Mouse (Mus musculus) embryonic stem cell, embryonic (primary cell): ENCODE data around the gene Ttyh1.

Experiments used
- CTCF ChIA-PET, 4 experiments: fragments of 300-600 bp in 2 of 4; fragments of 350-600 bp in 2 of 4; sonication (Branson Sonifier 250); formaldehyde crosslinking; loops; one replicate each; lab custom pipeline; 2022; ENCODE audit warnings: inconsistent platforms in 2 of 4; lab: Charles Lee
- POLR2A ChIA-PET, 4 experiments: fragments of 300-600 bp in 2 of 4; fragments of 350-600 bp in 2 of 4; sonication (Branson Sonifier 250); formaldehyde crosslinking; loops; one replicate each; lab custom pipeline; 2022; ENCODE audit warnings: antibody characterized with exemption in 4 of 4, inconsistent platforms in 1 of 4; lab: Charles Lee

Gene Ttyh1

DNA sequence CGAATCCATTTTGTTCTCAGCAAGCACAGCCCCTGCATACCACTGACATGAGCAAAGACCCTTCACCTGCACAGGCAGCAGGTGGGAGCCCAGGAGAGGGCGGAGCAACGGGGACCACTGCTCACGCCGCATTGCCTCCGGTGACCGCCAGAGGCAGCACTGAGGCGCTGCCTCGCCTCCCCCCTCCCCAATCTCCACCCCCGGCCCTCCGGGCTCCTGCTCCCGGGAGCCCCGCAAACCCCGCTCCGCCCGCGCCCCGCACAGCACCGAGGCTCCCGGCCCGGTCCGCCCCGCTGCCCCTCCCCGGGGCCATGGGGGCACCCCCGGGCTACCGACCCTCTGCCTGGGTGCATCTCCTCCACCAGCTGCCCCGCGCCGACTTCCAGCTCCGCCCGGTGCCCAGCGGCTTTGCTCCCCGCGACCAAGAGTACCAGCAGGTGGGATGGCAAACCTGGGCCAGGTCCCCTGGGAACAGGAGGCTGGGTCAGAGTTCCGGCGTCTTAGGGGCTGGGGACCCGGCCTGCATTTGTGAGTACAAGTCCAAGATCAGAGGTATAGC is at the start of gene Ttyh1:
Gene Ttyh1 (plus strand): TSS at position 65 of the 559 bp plus-strand sequence.
- CTCF ChIA-PET: interaction anchor here in 3 of 4 experiments (0.6 to 2.1 kb wide), 11 partner anchors 12 to 1215 kb away, joined by 3 to 10 read pairs (median 3); partner anchors contain the start of genes Leng8 (in 1 of the 3), Leng9 (in 1 of the 3) and Rpl28 (in 1 of the 3)
- POLR2A ChIA-PET: interaction anchor here in 3 of 4 experiments (0.6 to 9.6 kb wide), 8 partner anchors 9 to 635 kb away, joined by 3 to 273 read pairs (median 5); partner anchors contain the start of genes Leng9 (in 2 of the 3), Leng8 (in 1 of the 3), Mboat7 (in 1 of the 3) and Tsen34 (in 1 of the 3)

DNA sequence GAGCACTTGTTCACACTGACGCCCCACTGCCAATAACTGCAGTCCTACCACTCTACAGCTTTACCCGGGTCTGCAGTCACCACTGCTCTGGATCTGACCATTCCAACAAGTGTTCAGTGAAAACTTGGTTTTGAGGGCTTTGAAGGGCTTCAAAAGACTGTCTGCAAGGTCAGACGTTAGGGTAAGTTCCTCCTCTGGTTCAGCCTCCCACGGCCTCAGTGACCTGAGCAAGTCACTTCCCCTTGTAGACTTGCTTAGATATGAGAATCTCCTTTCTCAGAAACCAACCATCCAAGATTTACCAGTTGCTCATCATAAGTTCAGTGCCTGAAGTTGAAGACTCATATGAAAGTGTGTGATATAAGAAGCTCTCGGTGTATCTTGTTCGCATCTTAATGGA is 48.1 kb upstream of the Ttyh1 start:
- ChIA-PET CTCF (no interaction called here), POLR2A (interaction anchor here in 1 of 4 experiments (0.9 kb wide), 1 partner anchor 362 kb away, joined by 3 read pairs; no protein-coding TSS in a partner anchor)

DNA sequence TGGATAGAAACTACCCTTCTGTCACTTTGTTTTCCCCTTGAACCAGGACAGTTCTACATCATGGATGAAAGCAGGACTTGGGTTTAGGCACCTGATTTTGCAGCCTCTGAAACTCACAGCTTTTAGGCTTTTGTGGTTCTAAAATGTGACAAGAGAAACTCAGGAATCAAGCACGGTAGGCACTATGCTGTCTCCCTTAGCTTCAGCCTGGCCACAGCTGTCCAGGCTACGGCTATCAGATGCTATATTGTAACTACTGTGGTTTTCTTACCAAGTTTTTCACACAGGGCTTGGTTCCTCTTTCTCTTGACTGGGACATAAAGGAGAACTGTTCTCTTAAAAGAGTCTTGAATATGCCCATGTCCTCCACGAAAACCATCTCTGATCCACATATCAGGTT is 46.1 kb upstream of the Ttyh1 start:
- POLR2A ChIA-PET: no interaction called here
- CTCF ChIA-PET: no interaction called here

DNA sequence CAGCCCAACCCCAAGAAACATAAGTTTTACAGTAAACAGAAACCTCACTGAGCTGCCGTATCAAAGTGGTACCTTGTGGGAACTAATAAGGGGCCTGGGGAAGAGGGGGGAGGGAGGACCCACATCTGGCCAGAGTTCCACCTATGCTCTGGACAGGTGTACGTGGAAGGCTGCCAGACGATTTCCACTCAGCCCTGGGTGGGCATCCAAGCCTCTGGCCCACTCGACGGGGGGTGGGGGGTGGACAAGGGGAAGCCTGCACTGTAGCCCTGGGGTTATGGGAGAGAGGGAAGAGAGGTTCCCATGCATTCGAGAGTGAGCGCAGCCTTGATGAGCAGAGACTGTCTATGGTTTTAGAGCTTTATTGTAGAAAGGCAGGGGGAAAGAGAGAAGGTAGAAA is 39.7 kb upstream of the Ttyh1 start:
- ChIA-PET POLR2A (interaction anchor here in 2 of 4 experiments (1.1 to 1.9 kb wide), 2 partner anchors 386 to 713 kb away, joined by 3 to 4 read pairs; partner anchors contain the start of genes Mboat7 (in 1 of the 2) and Rpl28 (in 1 of the 2)), CTCF (no interaction called here)

DNA sequence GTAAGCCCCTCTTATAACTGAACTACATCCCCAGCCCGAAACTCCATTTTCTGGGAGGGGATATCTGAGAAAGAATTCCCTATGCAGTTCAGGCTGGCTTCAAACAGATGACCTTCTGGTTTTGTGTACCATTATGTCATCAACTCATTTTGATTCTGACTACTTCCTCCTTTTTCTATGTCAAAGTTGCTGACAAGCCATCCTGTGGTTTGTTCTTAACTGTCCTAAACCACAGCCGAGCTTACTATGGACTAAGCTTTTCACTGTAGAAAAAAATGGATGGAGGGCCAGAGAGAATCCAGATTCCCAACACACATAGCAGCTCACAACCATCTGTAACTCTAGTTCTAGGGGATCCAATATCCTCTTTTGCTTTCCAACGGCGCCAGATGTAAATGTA is 38.7 kb upstream of the Ttyh1 start:
- CTCF ChIA-PET: no interaction called here
- POLR2A ChIA-PET: interaction anchor here in 2 of 4 experiments (1.1 to 1.9 kb wide), 3 partner anchors 11 to 712 kb away, joined by 3 to 4 read pairs (median 3); partner anchors contain the start of genes Mboat7 (in 1 of the 2) and Rpl28 (in 1 of the 2)

DNA sequence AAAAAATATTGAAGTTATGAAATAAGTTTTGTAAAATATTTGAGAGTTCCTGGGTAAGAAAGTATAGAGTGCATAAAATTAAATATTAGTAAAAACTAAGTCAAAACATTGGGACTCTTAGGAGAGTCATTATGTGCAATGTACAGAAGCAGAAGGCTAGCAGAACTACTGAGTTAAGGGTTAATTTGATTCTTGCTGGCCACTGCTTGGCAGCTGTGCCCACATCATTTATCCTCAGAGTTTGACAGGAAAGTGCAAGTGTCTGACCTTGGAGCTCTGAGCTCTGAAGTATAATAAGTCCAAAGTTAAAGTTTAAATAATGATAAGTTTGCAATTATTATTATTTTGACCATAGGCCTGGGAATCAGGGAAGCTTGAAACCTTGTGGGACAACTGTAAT is 37.5 kb upstream of the Ttyh1 start:
- ChIA-PET CTCF (no interaction called here), POLR2A (no interaction called here)

DNA sequence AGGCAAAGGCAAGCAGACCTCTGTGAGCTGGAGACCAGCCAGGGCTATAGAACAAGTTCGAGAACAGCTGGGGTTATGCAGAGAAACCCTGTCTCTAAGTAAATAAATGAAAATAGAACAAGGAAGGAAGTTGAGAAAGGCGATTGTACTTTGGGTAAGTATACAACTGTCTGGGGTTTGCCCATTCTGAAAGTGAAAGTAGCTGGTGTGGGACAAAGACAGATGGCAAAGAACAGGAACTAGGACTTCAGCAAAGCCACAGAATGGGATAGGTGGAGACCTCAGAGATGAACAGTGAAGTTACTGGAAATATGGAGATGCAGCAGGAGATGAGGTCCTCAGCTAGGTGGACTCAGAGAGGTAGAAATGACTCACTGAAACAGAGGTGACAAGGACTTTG is 36.4 kb upstream of the Ttyh1 start:
- ChIA-PET POLR2A (interaction anchor here in 1 of 4 experiments (0.5 kb wide), 1 partner anchor 55 kb away, joined by 4 read pairs; no protein-coding TSS in a partner anchor), CTCF (interaction anchor here in 1 of 4 experiments (0.6 kb wide), 1 partner anchor 188 kb away, joined by 3 read pairs; no protein-coding TSS in a partner anchor)

DNA sequence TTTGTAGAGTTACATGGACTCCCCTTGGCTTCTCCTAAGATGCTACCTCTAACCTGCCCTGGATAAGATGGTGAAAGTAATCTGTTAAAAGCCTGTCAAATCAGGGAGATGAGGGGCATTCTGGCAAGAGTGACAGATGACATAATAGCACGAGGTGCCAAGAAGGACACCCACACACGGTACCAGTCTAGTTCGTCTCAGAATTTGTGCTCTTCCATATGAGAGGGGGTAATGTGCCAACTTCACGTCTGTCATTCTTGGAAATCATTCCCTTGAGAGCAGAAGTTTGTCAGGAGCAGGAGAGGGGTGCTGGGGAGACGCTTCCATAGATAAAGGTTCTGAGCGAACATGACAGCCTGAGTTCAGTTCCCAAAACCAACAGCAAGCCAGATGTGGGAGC is 35.0 kb upstream of the Ttyh1 start:
- ChIA-PET POLR2A (no interaction called here), CTCF (interaction anchor here in 1 of 4 experiments (0.6 kb wide), 1 partner anchor 303 kb away, joined by 5 read pairs; no protein-coding TSS in a partner anchor)

DNA sequence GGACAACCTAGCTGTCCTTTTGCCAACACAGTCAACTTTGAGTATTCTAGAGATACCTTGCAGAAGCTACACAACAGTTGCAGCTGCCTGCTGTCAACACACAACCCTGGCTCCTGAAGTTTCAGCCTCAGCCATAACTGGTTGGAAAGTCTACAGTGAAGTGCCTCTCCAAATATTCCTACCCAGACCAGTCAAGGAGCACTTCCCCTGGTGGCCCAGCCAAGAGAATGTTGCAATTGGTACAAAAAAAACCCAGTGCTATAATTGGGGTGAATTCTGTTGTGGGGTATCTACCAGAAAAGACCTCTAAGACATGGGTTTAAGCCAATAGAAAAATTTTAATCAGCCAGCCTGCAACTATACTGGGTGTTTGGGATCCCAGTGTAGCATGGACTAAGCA is 33.6 kb upstream of the Ttyh1 start:
- CTCF ChIA-PET: no interaction called here
- POLR2A ChIA-PET: interaction anchor here in 1 of 4 experiments (0.6 kb wide), 1 partner anchor 410 kb away, joined by 6 read pairs; no protein-coding TSS in a partner anchor

DNA sequence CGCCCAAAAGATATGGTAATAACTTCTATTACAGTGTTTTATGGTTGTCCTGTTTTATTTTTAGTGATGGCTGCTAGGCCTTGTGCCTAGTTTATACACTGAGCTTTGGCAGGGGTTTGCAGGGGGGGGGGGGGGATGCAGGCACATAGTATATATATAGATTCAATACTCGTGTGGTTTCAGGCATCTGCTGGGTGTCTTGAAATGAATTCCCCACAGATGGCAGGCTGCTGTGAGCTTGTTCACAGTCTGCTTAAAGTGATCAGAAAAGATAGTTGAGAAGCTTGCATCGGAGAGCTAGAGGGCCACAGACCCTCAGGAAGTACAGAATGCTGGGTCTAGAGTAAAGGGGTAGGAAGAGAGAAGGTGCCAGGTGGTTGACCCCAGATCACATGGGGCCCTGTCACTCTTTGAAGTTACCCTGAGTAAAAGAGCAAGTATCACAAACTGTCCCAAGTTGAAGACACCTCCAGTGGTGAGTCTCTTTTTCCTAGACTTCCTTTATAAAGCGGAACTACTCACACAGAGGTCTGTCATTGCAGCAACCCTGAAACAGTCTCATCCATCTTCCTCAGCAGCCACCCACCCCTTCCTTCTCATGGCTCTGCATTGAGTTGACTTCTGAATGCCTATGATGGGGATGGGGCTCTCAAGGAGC is 31.8 kb upstream of the Ttyh1 start:
- CTCF ChIA-PET: no interaction called here
- POLR2A ChIA-PET: interaction anchor here in 2 of 4 experiments (0.7 to 1.8 kb wide), 2 partner anchors 33 to 49 kb away, joined by 5 to 6 read pairs; partner anchors contain the start of gene Leng8 (in 1 of the 2)

DNA sequence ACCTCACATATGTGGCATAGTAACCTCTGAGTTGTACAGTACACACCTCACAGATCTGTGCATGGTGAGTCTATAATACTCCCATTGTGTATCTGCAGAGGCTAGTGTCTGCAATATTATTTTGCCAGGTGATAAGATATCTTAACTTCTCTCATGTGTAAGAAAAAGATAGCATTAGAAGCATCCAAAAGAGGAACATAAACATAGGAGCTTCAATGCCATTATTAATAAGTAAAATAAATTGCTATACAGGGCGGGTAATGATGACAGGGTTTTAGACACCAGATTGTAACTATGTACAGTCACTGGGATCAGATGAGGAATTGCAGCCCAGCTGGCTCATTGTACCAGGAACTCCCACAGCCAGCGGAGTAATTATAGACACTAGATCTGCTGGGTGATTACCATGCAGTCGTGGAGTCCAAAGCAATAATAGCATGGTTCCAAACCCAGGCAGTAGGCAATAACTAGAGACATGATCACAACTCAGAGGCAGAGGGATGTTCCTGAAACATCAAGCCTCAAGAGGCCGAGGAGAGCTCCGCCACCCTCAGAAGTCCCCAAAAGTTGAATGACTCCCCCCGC is 31.2 kb upstream of the Ttyh1 start:
- ChIA-PET POLR2A (interaction anchor here in 1 of 4 experiments (1.4 to 1.8 kb wide), 2 partner anchors 13 to 49 kb away, joined by 5 to 6 read pairs; partner anchors contain the start of gene Leng8), CTCF (no interaction called here)

DNA sequence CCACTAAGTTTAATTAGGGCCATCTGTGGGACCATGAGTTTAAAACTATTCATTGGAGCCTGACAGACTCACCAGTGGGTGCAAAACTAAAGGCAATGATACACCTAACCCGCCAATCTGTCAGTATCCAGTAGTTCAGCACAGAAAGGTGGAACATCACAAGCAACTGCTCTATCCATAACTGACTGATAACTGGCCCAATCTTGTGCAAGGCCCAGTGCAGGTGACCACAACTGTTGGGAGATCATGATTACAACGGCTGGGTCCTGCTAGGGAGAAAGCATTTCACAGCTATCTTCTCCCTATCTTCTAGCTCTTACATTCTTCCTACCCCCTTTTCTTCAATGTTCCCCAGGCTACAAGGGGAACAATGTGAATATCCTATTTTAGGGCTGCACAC is 30.5 kb upstream of the Ttyh1 start:
- CTCF ChIA-PET: no interaction called here
- POLR2A ChIA-PET: interaction anchor here in 1 of 4 experiments (1.4 to 1.8 kb wide), 2 partner anchors 13 to 48 kb away, joined by 5 to 6 read pairs; partner anchors contain the start of gene Leng8

DNA sequence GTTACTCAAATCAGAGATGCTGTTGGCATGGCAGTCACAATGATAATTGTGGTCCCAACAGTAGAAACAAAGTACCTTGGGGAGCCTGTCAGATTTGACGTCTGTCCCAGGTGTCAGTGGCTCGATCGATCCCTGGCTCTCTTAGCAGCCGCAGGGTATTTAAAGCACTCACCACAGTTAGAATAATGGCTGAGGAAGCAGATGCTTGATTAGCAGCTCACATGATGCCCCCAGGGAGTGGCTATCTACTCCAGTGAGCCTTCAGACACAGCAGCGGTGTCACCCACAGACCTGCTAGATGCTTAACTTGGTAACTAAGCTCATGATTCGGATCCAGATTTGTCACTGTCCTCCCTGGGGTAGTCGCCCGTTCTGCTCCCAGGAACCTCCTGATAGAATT is 28.0 kb upstream of the Ttyh1 start:
- ChIA-PET POLR2A (interaction anchor here in 2 of 4 experiments (0.8 to 1.6 kb wide), 5 partner anchors 10 to 73 kb away, joined by 3 to 10 read pairs (median 4); partner anchors contain the start of gene Leng8 (in 1 of the 2)), CTCF (interaction anchor here in 2 of 4 experiments (0.6 to 1.2 kb wide), 5 partner anchors 40 to 927 kb away, joined by 3 to 4 read pairs (median 3); no protein-coding TSS in a partner anchor)

DNA sequence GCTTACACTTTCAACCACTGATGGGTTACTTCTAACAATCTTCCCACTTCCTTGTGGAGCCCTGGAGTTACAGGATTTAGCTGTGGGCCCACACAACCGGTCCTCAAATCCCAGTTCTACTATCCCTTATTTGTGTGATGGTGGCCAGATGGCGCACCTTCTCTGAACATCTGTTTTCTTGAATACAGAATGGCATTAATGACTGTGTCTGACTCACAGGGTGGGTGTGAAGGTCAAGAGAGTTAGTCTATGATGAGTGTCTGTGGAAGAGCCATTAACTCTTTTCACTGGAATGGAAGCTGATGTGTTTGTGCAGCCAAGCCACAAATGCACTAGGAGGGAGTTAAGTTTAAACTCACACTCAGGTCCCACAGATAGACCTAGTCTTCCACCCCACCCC is 20.9 kb upstream of the Ttyh1 start:
- ChIA-PET CTCF (interaction anchor here in 1 of 4 experiments (0.6 kb wide), 1 partner anchor 423 kb away, joined by 3 read pairs; no protein-coding TSS in a partner anchor), POLR2A (no interaction called here)

DNA sequence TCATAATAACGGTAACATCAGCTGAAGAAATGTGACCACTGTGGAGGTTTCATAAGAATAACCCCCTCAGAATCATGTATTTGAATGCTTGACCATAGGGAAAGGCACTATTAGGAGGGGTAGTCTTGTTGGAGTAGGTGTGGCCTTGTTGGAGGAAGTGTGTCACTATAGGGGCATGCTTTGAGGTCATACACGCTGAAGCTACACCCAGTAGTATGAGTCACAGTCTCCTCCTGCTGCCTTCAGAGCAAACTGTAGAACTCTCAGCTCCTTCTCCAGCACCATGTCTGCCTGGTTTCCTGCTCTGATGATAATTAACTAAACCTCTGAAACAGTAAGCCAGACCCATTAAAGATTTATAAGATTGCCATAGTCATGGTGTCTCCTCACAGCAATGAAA is 20.4 kb upstream of the Ttyh1 start:
- CTCF ChIA-PET: interaction anchor here in 1 of 4 experiments (0.6 kb wide), 1 partner anchor 423 kb away, joined by 3 read pairs; no protein-coding TSS in a partner anchor

DNA sequence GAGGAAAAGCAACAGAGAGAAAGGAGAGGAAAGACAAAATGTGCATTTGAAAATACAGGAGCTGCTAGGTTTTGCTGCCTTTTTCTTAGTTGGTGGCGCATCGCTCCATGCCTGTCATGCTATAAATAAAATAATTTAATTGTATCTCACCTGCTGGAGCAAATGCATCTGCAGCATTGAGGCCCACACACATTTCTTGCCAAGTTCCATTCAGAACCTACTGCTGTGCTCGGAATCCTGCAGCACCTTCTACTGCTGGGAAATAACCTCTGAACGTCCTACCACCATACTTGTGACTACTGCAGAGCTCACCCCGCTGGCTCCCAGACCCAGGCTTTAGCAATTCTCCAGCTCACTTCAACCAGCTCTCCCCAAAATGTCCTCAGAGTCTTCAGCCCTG is 18.1 kb upstream of the Ttyh1 start:
- ChIA-PET CTCF (no interaction called here), POLR2A (no interaction called here)

More for the DNA sequence above, 20.4 kb upstream of the Ttyh1 start:
- POLR2A ChIA-PET: no interaction called here

DNA sequence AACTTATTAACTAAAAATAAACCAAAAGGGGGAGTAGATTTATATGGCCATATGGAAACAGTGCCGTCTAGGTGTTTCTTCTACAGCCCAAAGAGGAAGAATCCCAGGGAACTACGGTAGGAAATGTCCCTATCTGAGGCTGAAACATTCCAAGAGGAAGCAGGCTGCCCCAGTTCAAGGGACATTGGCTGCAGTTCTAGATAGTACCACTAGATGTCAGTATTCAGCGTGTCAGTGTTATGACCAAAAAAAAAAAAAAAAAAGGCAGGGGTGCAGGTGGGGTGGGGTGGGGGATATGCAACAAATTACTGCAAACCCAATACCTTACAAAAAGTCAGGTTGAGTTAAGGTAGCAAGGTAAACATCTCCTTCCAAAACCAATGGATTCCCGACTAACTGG is 15.8 kb upstream of the Ttyh1 start:
- CTCF ChIA-PET: interaction anchor here in 3 of 4 experiments (0.6 to 1.4 kb wide), 12 partner anchors 9 to 506 kb away, joined by 3 to 8 read pairs (median 4); partner anchors contain the start of gene Ttyh1 (in 1 of the 3)
- POLR2A ChIA-PET: interaction anchor here in 2 of 4 experiments (0.9 to 2.4 kb wide), 2 partner anchors 22 to 33 kb away, joined by 5 to 9 read pairs; partner anchors contain the start of gene Leng8 (in 1 of the 2)

DNA sequence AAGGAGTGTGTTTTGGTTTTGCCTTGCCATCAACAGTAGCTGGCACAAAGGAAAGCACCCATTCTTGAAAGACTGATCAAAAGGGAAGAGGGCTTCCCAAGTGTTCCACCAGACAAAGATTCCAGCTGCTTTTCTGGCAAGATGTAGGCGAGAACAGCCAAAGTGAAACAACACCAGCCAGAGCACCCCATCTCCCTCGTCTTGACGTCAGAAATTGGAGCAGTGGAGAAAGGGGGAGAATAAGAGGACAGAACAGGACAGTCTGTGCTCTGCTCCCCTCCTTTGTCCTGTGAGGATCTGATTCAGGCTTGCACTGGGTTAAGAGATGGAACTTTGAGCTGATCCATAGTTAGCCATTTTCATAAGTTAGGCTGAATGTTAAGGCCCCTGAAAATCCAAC is 7.4 kb upstream of the Ttyh1 start:
- POLR2A ChIA-PET: interaction anchor here in 3 of 4 experiments (0.8 to 1.3 kb wide), 6 partner anchors 12 to 419 kb away, joined by 3 to 5 read pairs (median 3); partner anchors contain the start of genes Leng8 (in 1 of the 3) and Mboat7 (in 1 of the 3)
- CTCF ChIA-PET: interaction anchor here in 1 of 4 experiments (0.8 to 1.2 kb wide), 2 partner anchors 14 to 315 kb away, joined by 3 read pairs; no protein-coding TSS in a partner anchor
